Mouse (Mus musculus) ES-E14 (cell line): ENCODE data around the gene Men1.

Experiments used
- CHD2 ChIP-seq: IDR thresholded peaks from 2 replicates; pipeline ENCODE4 v1.6.1; 2014; ENCODE audit warnings: mild to moderate bottlenecking, low read depth, low read length, inconsistent platforms
- MAFK ChIP-seq: IDR thresholded peaks from 2 replicates; pipeline ENCODE4 v1.6.1; 2014; ENCODE audit warnings: mild to moderate bottlenecking, low read depth, low read length, inconsistent platforms; ENCODE audit not compliant: insufficient read depth
- ZNF384 ChIP-seq: IDR thresholded peaks from 2 replicates; pipeline ENCODE4 v1.6.1; 2012; ENCODE audit warnings: low read depth, low read length, inconsistent platforms

- TF ChIP-seq CHD2: no peak
- TF ChIP-seq MAFK: no peak
- TF ChIP-seq ZNF384: no peak
Measured at GRCm38 (mm10) chr19:6351431-6352106, 16.8 kb downstream of the Men1 start.
